Mouse (Mus musculus) testis, adult 2 months (tissue): Measurements from ENCODE around the gene Dnm3.

Experiments used
- CTCF ChIP-seq: fragments of 200-500 bp; IDR thresholded peaks from 2 replicates; pipeline ENCODE4 v1.5.1; 2012; ENCODE audit warnings: low read depth, mild to moderate bottlenecking, inconsistent platforms, low read length, moderate library complexity; ENCODE audit not compliant: control insufficient read depth, insufficient read depth, insufficient replicate concordance
- POLR2A ChIP-seq: fragments of 200-500 bp; IDR thresholded peaks from 2 replicates; pipeline ENCODE4 v1.6.1; 2012; ENCODE audit warnings: low read depth, mild to moderate bottlenecking, inconsistent platforms, low read length, moderate library complexity; ENCODE audit not compliant: control insufficient read depth

DNA sequence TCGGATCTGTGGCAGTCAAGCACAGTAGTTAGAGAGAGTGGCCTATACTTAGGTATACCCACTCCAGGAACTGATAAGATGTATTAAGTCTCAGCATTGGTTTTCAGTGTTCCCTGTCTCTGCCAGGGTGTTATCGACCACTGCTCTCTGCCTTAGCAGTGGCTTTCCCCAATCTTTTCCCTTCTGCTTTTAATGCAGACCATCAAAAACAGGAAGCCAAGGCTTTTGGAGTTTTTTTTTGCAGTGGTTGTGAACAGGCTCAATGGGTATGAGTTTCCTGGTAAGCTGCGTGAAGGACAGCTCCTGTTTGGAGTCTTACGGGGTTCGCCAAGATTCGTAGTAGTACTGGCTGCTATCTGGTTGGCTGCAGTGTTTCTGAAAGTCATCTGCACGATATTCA is 485.4 kb downstream of the Dnm3 start:
- no peak for TF ChIP-seq CTCF
- TF ChIP-seq POLR2A = no peak
